Mouse (Mus musculus) lung, embryonic 14.5 days (tissue): ENCODE results near the gene Tada2a. TPM values are rescaled to one million over a fixed set of nuclear protein-coding genes. Genes with fewer than 3 reads are reported as not detected.

Source experiments
- ATAC-seq: fragments of 200-750 bp; cut with Nextera tagmentation; 2 replicates; pipeline ENCODE4 v1.8.0; 2017; ENCODE audit warnings: mild to moderate bottlenecking, moderate TSS enrichment, moderate library complexity; ENCODE audit not compliant: insufficient read depth
- DNase-seq: peaks from one replicate; pipeline ENCODE4 v3.0.0-alpha.2; 2015
- H3K27ac ChIP-seq: fragments of 300-500 bp; sonication (generic); 2 replicates; pipeline ENCODE4 v1.5.1; 2014; ENCODE audit warnings: low read depth, mild to moderate bottlenecking, moderate library complexity
- H3K27me3 ChIP-seq: fragments of 300-500 bp; sonication (generic); 2 replicates; pipeline ENCODE4 v1.6.1; 2014; ENCODE audit warnings: low read length, control low read depth; ENCODE audit not compliant: insufficient read depth
- H3K36me3 ChIP-seq: fragments of 300-500 bp; sonication (generic); 2 replicates; pipeline ENCODE4 v1.6.1; 2014; ENCODE audit warnings: control low read depth; ENCODE audit not compliant: insufficient read depth
- H3K4me1 ChIP-seq: fragments of 300-500 bp; sonication (generic); 2 replicates; pipeline ENCODE4 v1.6.1; 2014; ENCODE audit warnings: antibody characterized with exemption, control low read depth; ENCODE audit not compliant: insufficient read depth
- H3K4me2 ChIP-seq: fragments of 300-500 bp; sonication (generic); 2 replicates; pipeline ENCODE4 v1.6.1; 2014; ENCODE audit warnings: mild to moderate bottlenecking
- H3K4me3 ChIP-seq: fragments of 300-500 bp; sonication (generic); 2 replicates; pipeline ENCODE4 v1.5.1; 2014; ENCODE audit warnings: low read depth, low read length
- H3K9ac ChIP-seq: fragments of 300-500 bp; sonication (generic); 2 replicates; pipeline ENCODE4 v1.6.1; 2014
- H3K9me3 ChIP-seq: fragments of 300-500 bp; sonication (generic); 2 replicates; pipeline ENCODE4 v1.6.1; 2016; ENCODE audit warnings: low read depth, low read length, control low read depth
- CTCF ChIP-seq: IDR thresholded peaks from 2 replicates; pipeline ENCODE4 v1.5.1; 2016; ENCODE audit warnings: antibody characterized with exemption, low read depth
- WGBS: fragments of 180-500 bp; shearing (Covaris S2); extraction: QIAGEN DNeasy Blood & Tissue Kit; methylation state at CpG from one replicate; pipeline ENCODE4 v1.1.7; 2014; 5-methylcytosine and 5-hydroxymethylcytosine counted together
- polyA plus RNA-seq: library from polyadenylated mRNA; unstranded; fragments of >200 nt; fragmentation: Nextera tagmentation; extraction: Ambion mirVana; gene quantifications from 2 replicates; pipeline ENCODE4 v1.2.1, GENCODE M21; 2014

The Tada2a gene
- 35.6 and 36.0 TPM in 2 replicates for polyA plus RNA-seq

GRCm38 (mm10) chr11:84128943-84129798 lies at the start of gene Tada2a, which contains the start of gene Acaca:
Tada2a (minus strand) TSS chr11:84129600.
Acaca (plus strand) TSS chr11:84129672.
- H3K4me2 ChIP-seq, result peak within 1 kb of the TSS; percentile 87
- under 1% methylated on average over 79 of the region's 83 CpGs for WGBS
- peaks cover 25% of the 10 kb centered on the region for H3K36me3 ChIP-seq
- DNase-seq (peak; percentile 94), ATAC-seq (peak; percentile 93)
- H3K27ac ChIP-seq, result peak within 1 kb of the TSS; percentile 50
- H3K9me3 ChIP-seq, result no peaks in the 10 kb centered on the region
- H3K27me3 ChIP-seq, result no peaks in the 10 kb centered on the region
- peak within 1 kb of the TSS; percentile 86 for H3K4me3 ChIP-seq
- H3K4me1 ChIP-seq, result peaks cover 8% of the 10 kb centered on the region; the same call in 1 of the 2 replicates
- no peak for TF ChIP-seq CTCF
- peak within 1 kb of the TSS; percentile 82 for H3K9ac ChIP-seq

DNA sequence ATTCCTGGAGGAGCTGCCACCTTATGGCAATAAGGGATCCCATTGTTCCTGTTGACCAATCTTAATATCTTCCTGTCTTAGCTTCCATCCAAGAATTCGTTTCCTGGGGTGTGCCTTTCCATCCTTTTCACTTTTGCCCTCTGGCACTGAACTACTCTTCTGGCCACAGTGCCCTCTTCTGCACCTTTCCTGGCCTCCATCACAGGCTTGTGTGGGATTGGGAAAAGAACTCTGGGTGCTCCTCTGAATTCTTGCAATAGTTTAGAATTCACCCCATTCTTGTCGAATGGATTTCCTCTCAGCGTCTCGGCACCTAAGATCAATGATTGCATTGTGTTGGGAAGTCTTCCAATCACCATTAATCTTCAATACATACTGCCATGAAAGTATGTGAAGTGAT lies 49.2 kb upstream of the Tada2a start:
- DNase-seq, result no peak
- TF ChIP-seq CTCF, result no peak
- peaks cover 10% of the 10 kb centered on the region; the same call in 1 of the 2 replicates for H3K4me1 ChIP-seq
- no peak overlapping the region for H3K4me3 ChIP-seq
- ATAC-seq, result no peak
- no peaks in the 10 kb centered on the region for H3K36me3 ChIP-seq
- H3K27ac ChIP-seq, result no peak overlapping the region
- no peaks in the 10 kb centered on the region for H3K9me3 ChIP-seq
- no peak overlapping the region for H3K9ac ChIP-seq
- 24% methylated on average over 4 of the region's 4 CpGs for WGBS
- H3K27me3 ChIP-seq, result no peaks in the 10 kb centered on the region
- H3K4me2 ChIP-seq, result peak overlapping the region; percentile 75

DNA sequence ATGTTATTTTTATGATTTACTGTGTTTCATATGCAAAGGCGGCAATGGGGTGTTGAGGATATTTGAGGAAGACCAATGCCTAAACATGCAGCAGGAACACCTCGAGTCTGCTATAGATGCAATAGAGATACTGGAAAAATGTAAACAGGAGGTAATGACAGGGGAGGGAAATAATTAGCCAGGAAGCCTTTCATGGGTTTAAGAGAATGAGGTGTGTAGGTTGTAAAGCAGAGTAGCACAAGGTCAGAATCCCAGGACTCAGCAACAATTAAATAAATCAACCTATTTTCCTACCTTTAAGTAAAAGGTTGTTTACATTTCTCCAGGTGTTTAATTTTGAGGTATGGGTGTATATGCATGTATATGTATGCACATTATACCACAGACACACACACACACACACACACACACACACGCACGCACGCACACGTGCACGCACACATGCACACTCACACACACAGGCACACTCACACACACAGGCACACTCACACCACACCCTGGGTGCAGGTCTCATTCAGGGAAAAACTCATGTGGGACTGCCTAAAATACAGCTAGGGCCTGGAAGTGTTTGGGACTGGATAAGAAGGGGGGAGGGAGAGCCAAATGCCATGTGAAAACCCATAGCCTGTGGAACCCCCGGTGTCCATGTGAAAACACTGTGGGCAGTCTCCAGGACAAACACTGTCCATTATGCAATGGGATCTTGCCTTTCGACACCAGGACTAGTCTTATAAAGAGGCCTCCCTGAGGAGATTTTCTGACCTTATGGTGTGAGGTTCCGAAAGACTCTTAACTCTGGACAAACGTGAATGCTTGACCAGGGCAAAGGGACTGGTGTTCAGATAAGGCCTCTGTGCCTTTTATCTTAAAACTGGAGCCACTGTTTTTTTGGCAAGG lies 43.4 kb upstream of the Tada2a start:
- Histone ChIP-seq H3K4me3 (no peak overlapping the region), H3K9ac (no peak overlapping the region), H3K27ac (no peak overlapping the region), H3K4me1 (no peaks in the 10 kb centered on the region), H3K4me2 (no peak overlapping the region), H3K27me3 (no peaks in the 10 kb centered on the region), H3K36me3 (no peaks in the 10 kb centered on the region), H3K9me3 (no peaks in the 10 kb centered on the region)
- DNase-seq (no peak), ATAC-seq (no peak)
- TF ChIP-seq CTCF, result no peak
- WGBS, result 62% methylated on average over 11 of the region's 11 CpGs

DNA sequence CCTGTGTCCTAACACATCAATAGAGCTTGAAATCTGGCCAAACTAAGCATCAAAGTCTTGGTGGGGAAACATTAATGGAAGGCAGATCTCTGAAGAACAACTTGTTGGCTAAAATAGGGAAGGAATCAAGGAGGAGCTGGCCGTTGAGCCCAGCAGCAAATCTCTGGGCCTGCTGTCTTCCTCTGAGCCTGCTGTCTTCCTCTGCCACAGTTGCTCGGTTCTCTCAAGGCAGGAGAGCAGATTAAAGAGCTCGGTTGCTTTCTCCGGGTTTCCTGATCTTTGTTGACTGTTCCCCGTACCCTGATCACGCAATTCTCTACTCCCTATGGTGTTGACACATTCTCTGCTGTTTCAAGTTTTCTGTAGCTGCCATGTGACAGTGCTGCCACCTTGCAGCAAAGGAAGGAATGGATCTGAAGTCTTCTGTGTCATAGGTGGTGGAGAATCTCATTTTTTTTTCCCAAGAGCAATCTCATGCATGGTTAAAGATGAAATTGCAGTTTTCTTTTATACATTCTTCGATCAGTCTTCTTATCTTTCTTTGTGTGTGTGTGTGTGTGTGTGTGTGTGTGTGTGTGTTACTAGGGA lies 39.4 kb upstream of the Tada2a start:
- WGBS, result 23% methylated on average over 7 of the region's 7 CpGs
- DNase-seq (peak; percentile 57), ATAC-seq (no peak)
- Histone ChIP-seq H3K4me1 (no peaks in the 10 kb centered on the region), H3K9me3 (no peaks in the 10 kb centered on the region), H3K27ac (no peak overlapping the region), H3K27me3 (no peaks in the 10 kb centered on the region), H3K4me3 (no peak overlapping the region), H3K9ac (no peak overlapping the region), H3K36me3 (no peaks in the 10 kb centered on the region), H3K4me2 (no peak overlapping the region)
- TF ChIP-seq CTCF, result peak; percentile 77

- Histone ChIP-seq H3K4me3 (no peak within 1 kb of the TSS), H3K27ac (no peak within 1 kb of the TSS), H3K9me3 (no peaks in the 10 kb centered on the region), H3K4me1 (no peaks in the 10 kb centered on the region), H3K36me3 (no peaks in the 10 kb centered on the region), H3K4me2 (no peak within 1 kb of the TSS), H3K27me3 (no peaks in the 10 kb centered on the region), H3K9ac (no peak within 1 kb of the TSS)
- ATAC-seq (no peak), DNase-seq (no peak)
- TF ChIP-seq CTCF, result no peak
- 78% methylated on average over 5 of the region's 5 CpGs for WGBS
These were observed 37.7 kb upstream of the Tada2a start, which contains the start of gene Gm11437 for GRCm38 (mm10) chr11:84167046-84167526. Gm11437 (minus strand) TSS chr11:84167476.

- no peaks in the 10 kb centered on the region for H3K36me3 ChIP-seq
- no peak for ATAC-seq
- H3K4me1 ChIP-seq, result no peaks in the 10 kb centered on the region
- 66% methylated on average over 4 of the region's 4 CpGs for WGBS
- no peaks in the 10 kb centered on the region for H3K27me3 ChIP-seq
- no peak overlapping the region for H3K4me3 ChIP-seq
- TF ChIP-seq CTCF, result no peak
- no peak overlapping the region for H3K9ac ChIP-seq
- H3K27ac ChIP-seq, result no peak overlapping the region
- H3K4me2 ChIP-seq, result no peak overlapping the region
- no peaks in the 10 kb centered on the region for H3K9me3 ChIP-seq
- DNase-seq, result no peak
These were observed 35.2 kb upstream of the Tada2a start for GRCm38 (mm10) chr11:84164561-84164960.
